Mouse (Mus musculus) yolk sac, embryonic 10.5 days (tissue): ENCODE measurements around the gene Trim9.

Experiments
- DNase-seq: peaks from one replicate; pipeline ENCODE4 v3.0.0-alpha.2; 2017; ENCODE audit warnings: low spot score

The Trim9 gene

GRCm38 (mm10) chr12:70262271-70262953, 85.0 kb downstream of the Trim9 start:
- no peak for DNase-seq

- no peak for DNase-seq
These were observed 96.1 kb downstream of the Trim9 start for GRCm38 (mm10) chr12:70251210-70251884.

- DNase-seq: no peak
These were observed 97.7 kb downstream of the Trim9 start for GRCm38 (mm10) chr12:70249616-70250157.

- no peak for DNase-seq
These were observed 99.5 kb downstream of the Trim9 start for GRCm38 (mm10) chr12:70247683-70248474.

- no peak for DNase-seq
These were observed 104.9 kb downstream of the Trim9 start for GRCm38 (mm10) chr12:70242550-70242949.

GRCm38 (mm10) chr12:70239741-70240140, 107.7 kb downstream of the Trim9 start:
- DNase-seq: no peak

GRCm38 (mm10) chr12:70238604-70239003, 108.8 kb downstream of the Trim9 start:
- DNase-seq: no peak

GRCm38 (mm10) chr12:70234938-70235484, 112.4 kb downstream of the Trim9 start:
- DNase-seq: no peak

- no peak for DNase-seq
These were observed 113.0 kb downstream of the Trim9 start for GRCm38 (mm10) chr12:70234411-70234810.

- no peak for DNase-seq
These were observed 113.6 kb downstream of the Trim9 start for GRCm38 (mm10) chr12:70233637-70234315.

- no peak for DNase-seq
These were observed 115.3 kb downstream of the Trim9 start for GRCm38 (mm10) chr12:70232020-70232544.

GRCm38 (mm10) chr12:70231294-70231693, 116.1 kb downstream of the Trim9 start, which contains the start of gene Pygl:
Pygl (minus strand) TSS chr12:70231488.
- DNase-seq: no peak

GRCm38 (mm10) chr12:70228155-70228554, 119.3 kb downstream of the Trim9 start:
- no peak for DNase-seq

- DNase-seq: peak; percentile 91
These were observed 120.1 kb downstream of the Trim9 start for GRCm38 (mm10) chr12:70227121-70227932.

- no peak for DNase-seq
These were observed 120.8 kb downstream of the Trim9 start for GRCm38 (mm10) chr12:70226655-70227054.

GRCm38 (mm10) chr12:70223331-70223730, 124.1 kb downstream of the Trim9 start:
- peak; percentile 57 for DNase-seq

GRCm38 (mm10) chr12:70221425-70221824, 126.0 kb downstream of the Trim9 start:
- DNase-seq: no peak

- DNase-seq: no peak
These were observed 128.4 kb downstream of the Trim9 start for GRCm38 (mm10) chr12:70218795-70219540.

GRCm38 (mm10) chr12:70216229-70216800, 131.1 kb downstream of the Trim9 start:
- DNase-seq: no peak
